ENCODE assay signal across 8 mouse cellular contexts in genomic region chr2:120563235-120563990, GRCm38 (mm10). TPM values are rescaled to one million over a fixed set of nuclear protein-coding genes. Genes with fewer than 3 reads are reported as not detected.
DNase-seq lines count a peak whose midpoint lies in the region; ATAC-seq and TF ChIP-seq lines count a peak whose summit lies in the region.

Gene Zfp106 (minus strand): TSS chr2:120563843.

- no peaks in the 10 kb centered on the region for H3K36me3 ChIP-seq in hindbrain, embryonic 16.5 days (ENCODE audit: control insufficient read depth, insufficient read depth, low read length)

- no peaks in the 10 kb centered on the region for H3K9me3 ChIP-seq in hindbrain, embryonic 16.5 days (ENCODE audit: control insufficient read depth, low read length)

- ATAC-seq in hindbrain, embryonic 16.5 days, result peak; percentile 91
- ATAC-seq in megakaryocyte, adult 5-6 weeks (ENCODE audit: poor library complexity, severe bottlenecking), result peak; percentile 73

- H3K9ac ChIP-seq in hindbrain, embryonic 16.5 days (ENCODE audit: low read depth, low read length), result peak within 1 kb of the TSS; percentile 96

- under 1% methylated on average over 50 of the region's 50 CpGs for WGBS in hindbrain, embryonic 16.5 days

- peak within 1 kb of the TSS; percentile 83 for H3K27ac ChIP-seq in hindbrain, embryonic 16.5 days (ENCODE audit: low read depth, low read length)
- peak within 1 kb of the TSS; percentile 83 for H3K27ac ChIP-seq in left cerebral cortex, adult 2 months

- H3K4me2 ChIP-seq in hindbrain, embryonic 16.5 days (ENCODE audit: low read length), result peak within 1 kb of the TSS; percentile 81

- peaks cover 19% of the 10 kb centered on the region for H3K4me1 ChIP-seq in hindbrain, embryonic 16.5 days (ENCODE audit: control insufficient read depth, insufficient read depth, low read depth, low read length)

- peak within 1 kb of the TSS; percentile 87 for H3K4me3 ChIP-seq in hindbrain, embryonic 16.5 days (ENCODE audit: low read length)
- peak within 1 kb of the TSS; percentile 87 for H3K4me3 ChIP-seq in left cerebral cortex, adult 2 months

- intact Hi-C loops in left cerebral cortex, adult 2 months (cut with DNase I), result loop anchor here (1.0 kb wide), 1 partner anchor 46 kb away; the partner anchor contains the start of genes Haus2 and Lrrc57

- no peak for TF ChIP-seq CTCF in left cerebral cortex, adult 2 months (IDR thresholded peaks at IDR 0.05)

- peak; percentile 74 for DNase-seq in WW6 (ENCODE audit: low read depth, low spot score)
- peak; percentile 72 to 77 for DNase-seq in cerebellum, postnatal 4 days (ENCODE audit: low spot score in 2 of 2)
- DNase-seq in gastrocnemius, adult 18-20 months (ENCODE audit: low spot score), result peak; percentile 90
- peak; percentile 87 to 88 for DNase-seq in left cerebral cortex, adult 2 months (ENCODE audit: extremely low spot score in 1 of 2, low spot score in 2 of 2)
- peak; percentile 86 to 90 for DNase-seq in right cerebral cortex, adult 2 months (ENCODE audit: low spot score in 2 of 2)
- DNase-seq in urinary bladder, postnatal 14 days (ENCODE audit: low spot score), result peak; percentile 88

- no peaks in the 10 kb centered on the region for H3K27me3 ChIP-seq in hindbrain, embryonic 16.5 days (replicated peaks; ENCODE audit: control insufficient read depth, insufficient read depth, low read length)

RNA-seq across cellular contexts. Expression of gene Zfp106, which starts in this region (rescaled TPM):
- total RNA-seq in gastrocnemius, adult 18-20 months (2021), result 100 to 1,000 TPM; 690 to 739 TPM
- polyA plus RNA-seq in hindbrain, embryonic 16.5 days (2015; fragmentation: Nextera tagmentation; extraction: Ambion mirVana), result 31.7 and 33.1 TPM in 2 replicates
- total RNA-seq in left cerebral cortex, adult 2 months (2021), result 100 to 1,000 TPM; 169 to 182 TPM
- total RNA-seq in megakaryocyte, adult 5-6 weeks (2015), result 73.6 and 82.4 TPM in 2 replicates
- 57.3 and 84.2 TPM in 2 replicates for total RNA-seq in megakaryocyte, adult 5-6 weeks (2017)

Comparison
In these comparisons a context has a peak if more than half of its experiments do, and no peak if none do; other contexts are left out.
1. Peak in every context shown above with its lines: DNase-seq, ATAC-seq, H3K4me3 ChIP-seq and H3K27ac ChIP-seq.